Mouse (Mus musculus): ENCODE measurements around the gene Triap1. TPM values are rescaled to one million over a fixed set of nuclear protein-coding genes. Genes with fewer than 3 reads are reported as not detected.

Triap1 gene
- polyA plus RNA-seq, 1 experiment = 10.7 TPM

- WGBS = 63% methylated on average over 9 of the region's 9 CpGs
- no peak for TF ChIP-seq CTCF (IDR thresholded peaks at IDR 0.05; ENCODE audit: borderline replicate concordance, control insufficient read depth, extremely low read depth, insufficient read depth, low read length, poor library complexity)
- TF ChIP-seq POLR2A (IDR thresholded peaks at IDR 0.05; ENCODE audit: control insufficient read depth, extremely low read depth, insufficient read depth, low read length, poor library complexity) = no peak
These were observed 50.9 kb downstream of the Triap1 start for GRCm38 (mm10) chr5:115391935-115392334.

GRCm38 (mm10) chr5:115392969-115393368 lies 51.9 kb downstream of the Triap1 start:
- no peak for DNase-seq
- Histone ChIP-seq H3K4me3 (ENCODE audit: control insufficient read depth, insufficient read depth, low read length) (no peak overlapping the region), H3K4me1 (replicated peaks; ENCODE audit: control insufficient read depth, insufficient read depth, low read length) (no peaks in the 10 kb centered on the region), H3K27me3 (ENCODE audit: control insufficient read depth, insufficient read depth, low read length) (peaks cover 7% of the 10 kb centered on the region), H3K27ac (ENCODE audit: control insufficient read depth, insufficient read depth, low read length) (no peak overlapping the region), H3K36me3 (ENCODE audit: control insufficient read depth, insufficient read depth, low read length) (no peaks in the 10 kb centered on the region)
- 86% methylated on average over 1 of the region's 1 CpGs for WGBS
- TF ChIP-seq POLR2A (IDR thresholded peaks at IDR 0.05; ENCODE audit: control insufficient read depth, extremely low read depth, insufficient read depth, low read length, poor library complexity) = no peak
- no peak for TF ChIP-seq CTCF (IDR thresholded peaks at IDR 0.05; ENCODE audit: borderline replicate concordance, control insufficient read depth, extremely low read depth, insufficient read depth, low read length, poor library complexity)

More at GRCm38 (mm10) chr5:115391935-115392334, 50.9 kb downstream of the Triap1 start:
- Histone ChIP-seq H3K36me3 (ENCODE audit: control insufficient read depth, insufficient read depth, low read length) (no peaks in the 10 kb centered on the region), H3K4me1 (replicated peaks; ENCODE audit: control insufficient read depth, insufficient read depth, low read length) (no peaks in the 10 kb centered on the region), H3K27me3 (ENCODE audit: control insufficient read depth, insufficient read depth, low read length) (peaks cover 4% of the 10 kb centered on the region), H3K27ac (ENCODE audit: control insufficient read depth, insufficient read depth, low read length) (no peak overlapping the region), H3K4me3 (ENCODE audit: control insufficient read depth, insufficient read depth, low read length) (no peak overlapping the region)
- no peak for DNase-seq

Other genes with a start within 250 kb of the Triap1 start
- gene Gm10401, start 242.9 kb upstream of the Triap1 start, polyA plus RNA-seq (2012; rRNA removed) = 0.26 TPM in 1 of 2 replicates, not detected in the other
- gene Acads, start 221.9 kb upstream of the Triap1 start, polyA plus RNA-seq (2012; rRNA removed) = 99.6 and 101 TPM in 2 replicates
- gene Unc119b, start 206.2 kb upstream of the Triap1 start, polyA plus RNA-seq (2012; rRNA removed) = 67.3 and 68.6 TPM in 2 replicates
- 95.0 and 98.5 TPM in 2 replicates for gene Mlec, start 183.0 kb upstream of the Triap1 start, polyA plus RNA-seq (2012; rRNA removed)
- 0.50 and 0.58 TPM in 2 replicates for gene Cabp1, start 146.8 kb upstream of the Triap1 start, polyA plus RNA-seq (2012; rRNA removed)
- 166 and 189 TPM in 2 replicates for gene Pop5, start 105.4 kb upstream of the Triap1 start, polyA plus RNA-seq (2012; rRNA removed)
- 178 and 224 TPM in 2 replicates for gene Rnf10, start 68.3 kb upstream of the Triap1 start, polyA plus RNA-seq (2012; rRNA removed)
- gene Coq5, start 61.6 kb upstream of the Triap1 start, polyA plus RNA-seq (2012; rRNA removed) = 11.6 and 12.5 TPM in 2 replicates
- 407 and 496 TPM in 2 replicates for gene Dynll1, start 40.2 kb upstream of the Triap1 start, polyA plus RNA-seq (2012; rRNA removed)
- 67.6 and 92.9 TPM in 2 replicates for gene Srsf9, start 14.0 kb upstream of the Triap1 start, polyA plus RNA-seq (2012; rRNA removed)
- gene Gatc, start within 50 bp of the Triap1 start, polyA plus RNA-seq (2012; rRNA removed) = 10.1 and 11.3 TPM in 2 replicates
- 2,836 and 2,976 TPM in 2 replicates for gene Cox6a1, start 7.8 kb downstream of the Triap1 start, polyA plus RNA-seq (2012; rRNA removed)
- 6.1 and 6.6 TPM in 2 replicates for gene Msi1, start 88.4 kb downstream of the Triap1 start, polyA plus RNA-seq (2012; rRNA removed)
- 1.2 and 1.8 TPM in 2 replicates for gene Pla2g1b, start 125.0 kb downstream of the Triap1 start, polyA plus RNA-seq (2012; rRNA removed)
- gene Sirt4, start 143.5 kb downstream of the Triap1 start, polyA plus RNA-seq (2012; rRNA removed) = 47.2 and 48.6 TPM in 2 replicates
- gene Pxn, start 165.5 kb downstream of the Triap1 start, polyA plus RNA-seq (2012; rRNA removed) = 161 and 172 TPM in 2 replicates
- gene Rplp0, start 218.2 kb downstream of the Triap1 start, polyA plus RNA-seq (2012; rRNA removed) = 3,356 and 3,688 TPM in 2 replicates
- gene Gcn1l1, start 224.0 kb downstream of the Triap1 start, polyA plus RNA-seq (2012; rRNA removed) = 87.8 and 109 TPM in 2 replicates